Mouse (Mus musculus) liver, adult 2 months (tissue): ENCODE data around the gene Gal. TPM values are rescaled to one million over a fixed set of nuclear protein-coding genes. Genes with fewer than 3 reads are reported as not detected.

Experiments used
- DNase-seq: peaks from one replicate; pipeline ENCODE4 v3.0.0-alpha.2; 2011; ENCODE audit warnings: low read depth, low spot score; ENCODE audit errors: extremely low read depth
- H3K27ac ChIP-seq: fragments of 200-500 bp; replicated peaks from 2 replicates; pipeline ENCODE4 v1.5.1; 2012; ENCODE audit warnings: low read depth, mild to moderate bottlenecking, control low read depth, inconsistent platforms, low read length; ENCODE audit not compliant: insufficient read depth
- H3K27me3 ChIP-seq: fragments of 200-500 bp; 2 replicates; pipeline ENCODE4 v1.6.1; 2012; ENCODE audit warnings: mild to moderate bottlenecking, moderate library complexity, low read length, inconsistent platforms; ENCODE audit not compliant: control insufficient read depth, insufficient read depth
- H3K36me3 ChIP-seq: fragments of 200-500 bp; 2 replicates; pipeline ENCODE4 v1.6.1; 2012; ENCODE audit warnings: low read length, inconsistent platforms; ENCODE audit not compliant: control insufficient read depth, insufficient read depth
- H3K4me1 ChIP-seq: fragments of 200-500 bp; 2 replicates; pipeline ENCODE4 v1.6.1; 2011; ENCODE audit warnings: low read length; ENCODE audit not compliant: control insufficient read depth, insufficient read depth
- H3K4me3 ChIP-seq: fragments of 200-500 bp; 2 replicates; pipeline ENCODE4 v1.5.1; 2011; ENCODE audit warnings: low read depth, mild to moderate bottlenecking, control low read depth, low read length, moderate library complexity; ENCODE audit not compliant: insufficient read depth
- H3K79me2 ChIP-seq: fragments of 200-500 bp; 2 replicates; pipeline ENCODE4 v1.6.1; 2012; ENCODE audit warnings: inconsistent platforms, mild to moderate bottlenecking, low read length, moderate library complexity; ENCODE audit not compliant: control insufficient read depth, insufficient read depth
- H3K9ac ChIP-seq: fragments of 200-500 bp; 2 replicates; pipeline ENCODE4 v1.6.1; 2012; ENCODE audit warnings: low read depth, mild to moderate bottlenecking, control low read depth, inconsistent platforms, low read length
- CTCF ChIP-seq: fragments of 200-500 bp; IDR thresholded peaks from 2 replicates; pipeline ENCODE4 v1.5.1; 2011; ENCODE audit warnings: low read depth, low read length, control low read depth
- POLR2A ChIP-seq: fragments of 200-500 bp; IDR thresholded peaks from 2 replicates; pipeline ENCODE4 v1.6.1; 2011; ENCODE audit warnings: low read length, control low read depth; ENCODE audit not compliant: insufficient read depth; ENCODE audit errors: extremely low read depth
- WGBS: fragments of 180-500 bp; shearing (Covaris S2); methylation state at CpG from one replicate; pipeline ENCODE4 v1.1.7; 2018; 5-methylcytosine and 5-hydroxymethylcytosine counted together
- polyA plus RNA-seq: library from polyadenylated mRNA; depleted of rRNA; stranded (reverse); fragments of >200 nt; gene quantifications from 2 replicates; pipeline ENCODE4 v1.2.3, GENCODE M21; 2012; rRNA removed
- total RNA-seq: library from RNA; depleted of rRNA; stranded (reverse); fragments of >200 nt; gene quantifications from 2 replicates; pipeline ENCODE4 v1.2.3, GENCODE M21; 2014; rRNA removed

Gal gene
- total RNA-seq (0.28 TPM in 1 of 2 replicates, not detected in the other), polyA plus RNA-seq (not detected in 2 replicates)

- no peaks in the 10 kb centered on the region for H3K4me1 ChIP-seq
- no peak for DNase-seq
- H3K27ac ChIP-seq = no peak within 1 kb of the TSS
- H3K9ac ChIP-seq = no peak within 1 kb of the TSS
- H3K27me3 ChIP-seq = no peaks in the 10 kb centered on the region
- H3K79me2 ChIP-seq = no peaks in the 10 kb centered on the region
- H3K4me3 ChIP-seq = no peak within 1 kb of the TSS; the same call in 1 of the 2 replicates
- no peaks in the 10 kb centered on the region for H3K36me3 ChIP-seq
- no peak for TF ChIP-seq CTCF
- TF ChIP-seq POLR2A = no peak
- WGBS = 13% methylated on average over 37 of the region's 37 CpGs
Measured at GRCm38 (mm10) chr19:3414268-3414733, at the start of gene Gal. Gene Gal (minus strand): TSS chr19:3414544.

- H3K36me3 ChIP-seq = peaks cover 73% of the 10 kb centered on the region
- no peak overlapping the region for H3K4me3 ChIP-seq
- WGBS = 95% methylated on average over 3 of the region's 3 CpGs
- no peaks in the 10 kb centered on the region; the same call in 1 of the 2 replicates for H3K4me1 ChIP-seq
- no peaks in the 10 kb centered on the region for H3K27me3 ChIP-seq
- no peak overlapping the region for H3K9ac ChIP-seq
- no peak overlapping the region for H3K27ac ChIP-seq
- DNase-seq = no peak
- TF ChIP-seq POLR2A (no peak), CTCF (no peak)
- no peaks in the 10 kb centered on the region for H3K79me2 ChIP-seq
Measured at GRCm38 (mm10) chr19:3459986-3460385, 45.6 kb upstream of the Gal start.

GRCm38 (mm10) chr19:3458331-3459099 lies 44.2 kb upstream of the Gal start:
- WGBS = 74% methylated on average over 6 of the region's 6 CpGs
- no peak overlapping the region for H3K9ac ChIP-seq
- no peaks in the 10 kb centered on the region; the same call in 1 of the 2 replicates for H3K4me1 ChIP-seq
- no peak overlapping the region for H3K27ac ChIP-seq
- TF ChIP-seq CTCF (no peak), POLR2A (no peak)
- peaks cover 58% of the 10 kb centered on the region for H3K36me3 ChIP-seq
- no peak overlapping the region for H3K4me3 ChIP-seq
- H3K27me3 ChIP-seq = no peaks in the 10 kb centered on the region
- DNase-seq = peak; percentile 20
- H3K79me2 ChIP-seq = no peaks in the 10 kb centered on the region

GRCm38 (mm10) chr19:3457700-3458099 lies 43.4 kb upstream of the Gal start:
- TF ChIP-seq CTCF (no peak), POLR2A (no peak)
- no peak overlapping the region for H3K4me3 ChIP-seq
- no peaks in the 10 kb centered on the region; the same call in 1 of the 2 replicates for H3K4me1 ChIP-seq
- no peaks in the 10 kb centered on the region for H3K27me3 ChIP-seq
- WGBS = 97% methylated on average over 4 of the region's 4 CpGs
- H3K79me2 ChIP-seq = no peaks in the 10 kb centered on the region
- H3K36me3 ChIP-seq = peaks cover 51% of the 10 kb centered on the region
- H3K9ac ChIP-seq = no peak overlapping the region
- no peak for DNase-seq
- no peak overlapping the region for H3K27ac ChIP-seq

- Histone ChIP-seq H3K4me1 (no peaks in the 10 kb centered on the region), H3K4me3 (no peak overlapping the region), H3K27me3 (no peaks in the 10 kb centered on the region), H3K27ac (no peak overlapping the region), H3K79me2 (no peaks in the 10 kb centered on the region), H3K36me3 (peaks cover 8% of the 10 kb centered on the region), H3K9ac (no peak overlapping the region)
- WGBS = 33% methylated on average over 6 of the region's 6 CpGs
- no peak for TF ChIP-seq CTCF
- no peak for TF ChIP-seq POLR2A
- DNase-seq = no peak
Measured at GRCm38 (mm10) chr19:3451649-3452048, 37.3 kb upstream of the Gal start.

- Histone ChIP-seq H3K4me1 (no peaks in the 10 kb centered on the region), H3K27me3 (no peaks in the 10 kb centered on the region), H3K79me2 (no peaks in the 10 kb centered on the region), H3K4me3 (no peak overlapping the region), H3K9ac (no peak overlapping the region), H3K36me3 (peaks cover 6% of the 10 kb centered on the region), H3K27ac (no peak overlapping the region)
- WGBS = 13% methylated on average over 6 of the region's 6 CpGs
- TF ChIP-seq POLR2A (no peak), CTCF (peak; percentile 41; the same call in 1 of the 2 replicates)
- peak; percentile 61 for DNase-seq
Measured at GRCm38 (mm10) chr19:3451170-3451569, 36.8 kb upstream of the Gal start.
